Mouse (Mus musculus) liver, postnatal 0 days (tissue): ENCODE measurements around the gene Slc5a2.

Experiments
- CTCF ChIP-seq: sonication (generic); IDR thresholded peaks from 2 replicates; pipeline ENCODE4 v1.5.1; 2016; ENCODE audit warnings: antibody characterized with exemption, low read depth
- EP300 ChIP-seq: IDR thresholded peaks from 2 replicates; pipeline ENCODE4 v1.6.1; 2016; ENCODE audit warnings: antibody characterized with exemption, low read depth, mild to moderate bottlenecking

GRCm38 (mm10) chr7:128236426-128236825, 29.0 kb upstream of the Slc5a2 start:
- TF ChIP-seq EP300: no peak
- no peak for TF ChIP-seq CTCF
